Mouse (Mus musculus): ENCODE measurements around the gene Ceacam19.

Gene Ceacam19

DNA sequence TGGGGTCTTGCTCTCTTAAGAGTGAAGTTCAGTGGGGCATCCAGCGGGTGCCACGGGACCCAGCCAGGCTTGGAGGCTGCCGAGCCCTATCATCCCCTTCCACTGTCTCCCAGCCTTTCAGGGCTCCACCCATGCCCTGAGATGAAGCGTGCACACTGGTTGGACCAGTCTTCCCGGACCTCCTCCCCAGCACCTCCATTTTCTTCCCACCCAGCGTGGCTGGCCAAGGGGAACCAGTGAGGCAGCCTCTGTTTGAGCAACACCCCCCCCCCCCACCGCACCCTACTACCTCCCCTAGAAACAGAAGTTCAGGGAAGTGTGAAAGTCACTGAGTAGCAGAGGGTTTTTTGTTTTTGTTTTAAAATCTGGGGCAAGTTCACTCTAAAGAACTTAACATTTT lies at the start of gene Ceacam19:
Ceacam19 (minus strand) TSS at position 117 of the 400 bp plus-strand sequence.
- DNase-seq: no peak

DNA sequence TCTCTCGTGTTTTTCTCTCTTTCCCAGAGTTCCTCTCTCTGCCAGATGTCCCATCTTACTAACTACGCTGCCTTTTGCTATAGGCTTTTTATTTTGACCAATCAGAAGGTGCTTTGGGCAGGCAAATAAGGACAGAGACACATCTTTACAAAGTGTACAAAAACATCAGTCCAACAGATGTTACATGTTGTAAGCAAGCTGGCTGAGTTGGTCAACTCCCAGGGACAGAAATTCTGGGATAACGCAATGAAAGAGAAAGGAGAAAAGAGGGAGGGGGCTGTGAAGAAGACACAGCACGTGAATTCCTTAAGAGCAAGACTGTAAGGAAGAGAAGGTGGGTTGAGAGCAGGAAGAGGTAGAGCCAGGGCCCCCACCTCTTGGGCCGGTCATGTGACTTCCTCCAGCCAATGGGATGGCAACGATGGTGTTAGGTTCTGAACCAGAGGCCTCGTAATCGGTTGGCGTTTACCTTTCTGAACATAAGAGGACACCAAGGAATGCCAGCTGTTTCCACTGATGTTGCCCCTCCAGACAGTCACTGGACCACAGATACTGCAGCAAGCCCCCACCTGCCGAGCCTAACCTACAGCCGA lies 49.6 kb upstream of the Ceacam19 start:
- DNase-seq: no peak

DNA sequence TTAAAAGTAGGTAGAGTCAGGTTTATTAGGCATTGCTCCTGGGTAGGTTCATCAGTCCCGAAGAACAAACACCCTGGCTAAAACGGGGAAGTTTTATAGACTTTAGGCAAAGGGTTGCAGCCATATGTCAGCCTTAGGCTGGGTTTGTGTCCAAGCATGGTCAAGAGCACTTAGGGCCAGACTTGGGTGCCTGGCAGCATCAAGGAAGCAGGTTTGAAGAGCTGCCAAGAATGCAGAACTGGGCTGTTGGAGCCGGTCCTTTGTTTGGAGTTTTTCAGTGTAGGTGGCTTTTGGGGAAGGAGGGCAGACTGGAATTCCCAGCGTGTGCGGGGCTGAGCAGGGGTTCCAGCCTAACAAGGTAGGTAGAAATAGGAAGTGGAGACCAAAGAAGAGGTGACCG lies 48.2 kb upstream of the Ceacam19 start:
- peak; percentile 80 to 87 for DNase-seq

DNA sequence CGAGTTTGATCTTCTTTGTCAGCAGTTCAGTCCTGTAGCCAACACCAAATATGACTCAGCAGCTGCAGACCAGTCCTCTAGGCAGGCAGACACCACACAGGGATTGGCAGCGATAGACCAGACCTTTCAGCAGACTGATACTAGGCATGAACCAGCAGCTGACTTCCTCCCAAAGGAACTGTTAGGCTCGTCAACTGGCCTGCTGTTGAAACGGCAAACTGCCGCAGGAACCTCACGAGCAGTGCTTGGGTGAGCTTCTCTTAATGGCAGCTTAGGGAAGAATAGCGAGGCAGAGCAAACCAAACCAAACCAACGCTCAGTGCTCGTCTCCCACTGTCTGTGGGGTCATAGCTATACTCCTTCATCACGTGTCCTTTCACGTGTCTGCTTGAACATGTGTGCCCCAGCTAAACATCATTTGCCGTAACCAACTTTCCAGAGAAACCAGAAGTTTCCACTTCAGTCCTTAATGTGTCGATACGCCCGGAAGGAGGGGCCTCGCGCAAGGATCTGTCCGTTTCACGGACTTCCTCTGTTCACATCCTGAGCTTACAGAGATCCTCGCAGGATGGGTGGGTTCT lies 47.5 kb upstream of the Ceacam19 start:
- peak; percentile 33 to 42 for DNase-seq

DNA sequence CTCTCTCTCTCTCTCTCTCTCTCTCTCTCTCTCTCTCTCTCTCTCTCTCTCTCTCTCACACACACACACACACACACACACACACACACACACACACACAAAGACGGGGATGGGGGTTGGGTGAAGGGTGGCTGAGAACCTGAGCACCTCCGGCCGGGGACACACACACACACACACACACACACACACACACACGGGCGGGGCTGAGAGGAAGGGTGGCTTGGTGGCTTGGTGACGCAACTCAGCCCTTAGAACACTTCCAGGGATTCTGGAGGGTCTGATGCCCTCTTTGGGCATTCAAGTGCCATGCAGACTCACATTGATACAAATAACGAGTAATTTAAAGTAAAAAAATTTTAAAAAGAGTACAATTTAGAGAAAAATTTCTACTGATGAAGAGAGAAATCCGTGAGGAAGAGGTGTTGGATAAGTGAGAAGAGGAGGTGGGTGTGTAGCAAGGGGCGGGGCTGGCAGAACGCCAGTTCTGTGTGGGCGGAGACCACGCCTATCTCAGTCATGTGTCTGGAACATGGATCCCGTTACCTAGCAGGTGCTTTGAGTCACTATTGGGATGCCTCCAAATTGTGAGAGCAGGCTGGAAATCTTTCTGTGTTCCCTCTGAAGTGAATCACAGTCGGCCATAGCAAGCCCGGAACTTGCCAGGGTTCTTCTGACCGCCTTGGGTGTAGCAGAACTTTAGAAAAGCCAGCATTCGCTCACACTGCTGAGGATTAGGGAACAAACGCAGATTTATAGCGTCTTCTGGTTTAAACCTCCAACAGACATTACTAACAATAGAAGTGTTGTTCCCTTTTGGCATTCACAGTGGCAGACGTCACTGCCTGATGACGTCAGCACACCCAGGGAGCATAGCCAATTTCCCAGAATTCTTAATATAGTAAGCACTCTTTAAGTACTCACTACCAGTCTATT lies 45.4 kb upstream of the Ceacam19 start:
- DNase-seq: peak; percentile 85 to 89

DNA sequence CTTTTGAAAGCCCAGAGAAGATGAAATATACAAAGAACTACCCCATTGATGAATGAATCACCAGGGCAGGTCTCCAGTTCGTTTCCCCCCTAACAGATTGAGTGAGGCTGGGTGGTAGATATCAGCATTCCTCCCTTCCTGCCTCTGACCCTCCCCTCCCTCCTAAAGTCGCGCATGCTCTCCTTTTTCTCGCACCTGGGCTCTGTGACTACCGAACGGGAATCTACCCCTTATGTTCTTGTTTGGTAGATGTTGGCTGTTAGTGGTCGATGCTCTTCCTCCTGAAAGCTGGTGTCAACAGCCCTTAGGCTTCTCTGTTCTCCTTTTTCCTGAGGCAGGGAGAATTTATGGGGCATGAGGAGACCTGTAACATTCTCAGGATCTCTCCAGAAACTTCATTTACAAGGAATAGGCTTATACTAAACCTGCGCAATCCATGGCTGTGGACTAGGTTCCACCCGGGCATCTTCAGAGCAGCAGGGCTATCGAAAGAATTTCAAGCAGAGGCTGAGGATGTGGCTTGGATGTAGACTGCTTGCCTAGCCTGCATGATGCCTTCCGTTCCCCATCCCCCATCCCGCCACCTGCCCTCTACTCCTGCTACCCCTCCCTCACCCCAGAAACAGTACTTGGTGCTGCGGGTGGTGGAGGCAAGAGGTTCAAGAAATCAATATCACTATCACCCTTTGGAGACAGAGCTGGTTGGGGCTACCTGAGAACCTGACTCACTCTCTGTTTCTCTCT lies 44.5 kb upstream of the Ceacam19 start:
- no peak for DNase-seq

DNA sequence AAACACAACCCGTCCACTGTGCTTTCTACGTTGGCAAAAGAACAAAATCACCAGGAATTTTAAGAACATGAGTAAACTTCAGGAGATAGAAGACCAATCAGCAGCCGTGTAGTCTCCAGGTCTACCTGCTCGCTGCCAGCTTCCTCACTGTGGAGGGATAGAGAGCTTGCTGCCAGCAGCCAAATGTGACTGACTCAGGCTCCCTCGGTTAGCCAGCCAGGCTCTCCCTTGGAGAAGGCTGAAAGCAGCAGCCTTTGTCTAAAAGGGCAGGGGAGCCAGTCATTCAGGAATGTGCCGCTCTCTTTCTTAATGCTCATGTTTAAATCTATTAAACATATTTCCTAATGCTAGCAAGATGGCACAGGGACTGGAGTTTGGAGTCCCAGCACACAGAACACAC lies 42.7 kb upstream of the Ceacam19 start:
- peak in 1 of 2 experiments; percentile 57 for DNase-seq

DNA sequence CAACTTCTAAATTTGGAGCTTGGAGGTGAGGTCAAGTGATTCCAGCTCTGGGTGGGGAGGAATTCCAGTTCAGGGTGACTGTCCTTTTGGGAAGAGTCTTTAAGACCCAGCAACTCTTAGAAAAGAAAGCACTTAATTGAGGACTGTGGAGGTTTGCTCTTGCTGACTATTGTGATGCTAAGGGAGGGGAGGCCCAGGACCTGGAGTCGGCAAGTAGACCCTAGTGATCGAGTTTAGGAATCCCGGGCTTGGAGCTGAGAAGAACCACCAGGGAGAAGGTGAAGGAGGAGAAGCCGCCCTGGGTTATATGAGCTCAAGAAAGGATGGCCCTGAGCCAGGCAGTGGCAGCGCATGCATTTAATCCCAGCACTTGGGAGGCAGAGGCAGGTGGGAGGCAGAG lies 40.7 kb upstream of the Ceacam19 start:
- DNase-seq: no peak

DNA sequence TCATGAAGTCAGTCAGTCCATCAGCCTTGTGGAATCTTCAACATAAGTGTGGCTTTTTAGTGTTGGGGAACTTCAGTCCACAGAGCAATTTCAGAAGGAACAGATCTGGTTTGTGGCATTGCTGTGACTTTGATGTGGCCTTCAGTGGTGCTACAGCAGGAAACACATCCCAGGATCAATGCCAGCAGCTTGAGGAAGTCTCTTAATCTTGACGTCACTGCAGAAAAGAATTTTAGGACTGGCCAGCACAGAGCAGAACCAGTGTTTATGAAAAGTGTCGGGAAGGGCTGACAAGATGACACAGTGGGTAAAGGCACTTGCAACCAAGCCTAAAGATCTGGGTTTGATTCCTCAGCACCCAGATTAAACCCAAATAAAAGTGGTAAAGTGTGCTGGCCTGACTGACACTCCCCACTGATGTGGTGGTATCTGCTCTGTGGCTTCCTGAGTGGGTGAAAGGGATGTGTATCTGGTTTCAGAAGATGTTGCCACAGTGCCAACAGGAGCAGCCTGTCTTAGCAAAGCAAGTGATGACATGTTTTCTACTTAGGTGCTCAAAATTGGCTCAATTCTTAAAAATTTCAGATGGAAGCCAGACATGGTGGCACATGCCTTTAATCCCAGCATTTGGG lies 39.2 kb upstream of the Ceacam19 start:
- peak; percentile 40 to 62 for DNase-seq

DNA sequence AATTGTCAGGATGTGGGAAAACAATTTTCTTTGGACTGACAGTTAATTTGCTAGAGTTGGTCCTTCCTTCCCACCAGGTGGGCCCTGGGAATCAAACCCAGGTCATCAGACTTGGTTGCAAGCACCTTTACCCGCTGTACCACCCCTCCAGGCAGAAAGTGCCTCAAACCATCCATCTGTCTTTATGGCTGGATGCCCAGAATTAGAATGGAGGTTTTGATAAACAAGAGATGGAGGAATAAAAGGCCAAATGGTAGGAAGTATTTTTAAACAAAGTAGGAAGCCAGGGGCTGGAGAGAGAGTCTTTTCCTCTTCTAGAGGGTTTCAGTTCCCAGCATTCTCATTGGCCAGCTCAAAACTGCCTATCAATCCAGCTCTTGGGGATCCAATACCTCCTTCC lies 37.6 kb upstream of the Ceacam19 start:
- no peak for DNase-seq

DNA sequence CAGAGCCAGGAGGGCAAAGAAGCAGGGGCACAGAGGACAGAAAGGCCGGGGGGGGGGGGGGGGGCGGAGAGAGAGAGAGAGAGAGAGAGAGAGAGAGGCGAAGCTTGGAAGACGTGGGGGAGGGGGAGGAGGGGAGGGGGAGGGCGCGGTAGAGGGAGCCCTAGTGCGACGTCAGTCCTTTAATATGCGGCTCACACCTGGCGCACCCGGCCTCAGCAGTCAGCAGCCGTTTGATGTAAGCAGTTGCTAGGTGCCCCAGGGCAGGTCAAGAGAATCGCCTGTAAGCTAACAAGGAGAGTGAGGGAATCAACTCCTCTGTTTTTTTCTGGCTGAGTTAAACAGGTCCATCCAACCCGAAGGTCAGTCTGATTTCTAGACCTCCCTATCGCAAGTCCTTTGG lies 36.0 kb upstream of the Ceacam19 start:
- peak in 1 of 2 experiments; percentile 48 for DNase-seq

DNA sequence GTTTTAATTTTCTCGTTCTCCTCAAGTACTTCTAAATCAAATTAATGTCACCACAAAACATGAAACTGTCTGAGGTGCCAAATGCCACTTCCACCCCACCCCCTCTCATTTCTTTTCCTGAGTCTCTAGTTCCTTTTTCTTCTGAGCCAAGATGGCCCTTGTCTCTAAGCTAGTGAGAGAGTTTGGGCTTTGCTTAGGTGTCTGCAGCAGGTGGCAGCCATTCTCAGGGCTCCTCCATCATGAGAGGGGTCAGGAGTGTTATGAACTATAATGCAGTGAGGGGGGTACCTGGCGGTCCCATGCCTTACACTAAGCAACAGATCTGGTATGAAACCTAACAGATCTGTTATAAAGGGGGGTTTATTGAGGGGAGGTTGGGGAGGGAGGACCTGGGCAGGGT lies 35.6 kb upstream of the Ceacam19 start:
- no peak for DNase-seq

DNA sequence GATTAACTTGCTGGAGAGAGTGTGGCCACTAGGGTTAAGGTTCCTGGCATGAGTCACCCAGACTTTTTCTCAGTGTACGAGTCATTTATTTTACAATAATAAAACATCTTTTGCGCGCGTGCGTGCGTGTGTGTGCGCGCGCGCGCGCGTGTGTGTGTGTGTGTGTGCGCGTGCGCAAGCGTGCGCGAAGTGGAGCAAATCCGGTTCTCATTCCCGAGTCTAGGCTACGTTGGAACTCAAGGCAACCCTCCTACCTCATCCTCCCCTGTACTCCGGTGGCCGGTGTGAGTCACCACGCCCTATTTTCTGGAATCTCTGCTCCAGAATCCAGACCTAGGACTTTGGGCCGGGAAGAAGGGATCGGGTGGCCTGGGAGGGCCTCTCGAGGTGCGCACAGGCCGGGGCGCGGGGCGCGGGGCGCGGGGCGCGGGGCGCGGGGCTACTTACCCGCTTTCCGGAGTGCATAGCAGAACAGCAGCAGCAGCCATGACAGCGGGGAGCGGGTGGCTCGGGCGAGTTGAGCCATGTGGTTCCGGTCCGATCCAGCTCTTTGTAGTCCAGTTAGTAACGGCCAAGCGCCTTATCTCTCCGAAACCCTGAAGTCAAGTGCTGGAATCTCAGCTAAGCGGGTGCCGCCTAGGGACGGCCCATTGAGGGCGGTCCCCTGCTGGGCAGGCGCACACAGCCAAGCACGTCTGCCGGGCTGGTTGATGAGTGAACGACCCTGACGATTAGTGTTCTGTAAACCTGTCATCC lies 32.9 kb upstream of the Ceacam19 start, which contains the start of gene Pvr:
Pvr (minus strand) TSS at position 655 of the 756 bp plus-strand sequence.
- peak; percentile 88 to 91 for DNase-seq

DNA sequence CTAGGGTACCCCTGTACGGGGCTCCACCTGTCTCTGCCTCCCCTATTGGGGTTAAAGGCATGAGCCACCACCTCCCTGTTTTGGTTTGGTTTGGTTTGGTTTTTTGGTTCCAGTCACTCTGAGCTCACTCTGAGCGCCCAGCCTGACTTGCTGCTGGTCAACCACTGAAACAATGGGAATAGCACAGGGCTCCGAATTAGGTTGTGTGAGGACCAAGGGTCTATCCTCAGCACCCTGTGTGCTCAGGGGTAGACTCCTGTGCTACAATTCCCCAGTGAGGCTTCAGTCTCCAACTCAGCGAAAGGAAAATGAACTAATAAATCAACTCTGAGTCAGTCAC lies 32.4 kb upstream of the Ceacam19 start:
- DNase-seq: no peak

DNA sequence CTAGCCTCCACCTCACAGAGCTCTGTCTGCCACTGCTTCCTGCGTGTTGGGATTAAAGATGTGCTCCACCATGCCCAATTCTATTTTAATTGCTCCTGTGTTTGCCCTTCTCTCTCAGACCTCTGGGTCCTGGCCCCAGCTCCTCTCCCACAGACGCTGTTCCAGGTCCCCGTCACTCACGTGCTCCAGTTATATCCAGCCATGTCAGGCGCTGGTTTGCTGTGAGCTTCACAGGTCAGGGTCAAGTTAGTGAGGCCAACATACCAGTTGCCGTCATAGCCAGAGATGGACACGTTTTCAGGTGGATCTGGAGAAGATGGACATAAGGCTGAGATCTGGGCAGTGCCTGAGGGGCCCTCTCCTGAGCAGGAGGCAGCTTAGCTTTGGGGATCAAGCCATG lies 26.8 kb upstream of the Ceacam19 start:
- DNase-seq: no peak

DNA sequence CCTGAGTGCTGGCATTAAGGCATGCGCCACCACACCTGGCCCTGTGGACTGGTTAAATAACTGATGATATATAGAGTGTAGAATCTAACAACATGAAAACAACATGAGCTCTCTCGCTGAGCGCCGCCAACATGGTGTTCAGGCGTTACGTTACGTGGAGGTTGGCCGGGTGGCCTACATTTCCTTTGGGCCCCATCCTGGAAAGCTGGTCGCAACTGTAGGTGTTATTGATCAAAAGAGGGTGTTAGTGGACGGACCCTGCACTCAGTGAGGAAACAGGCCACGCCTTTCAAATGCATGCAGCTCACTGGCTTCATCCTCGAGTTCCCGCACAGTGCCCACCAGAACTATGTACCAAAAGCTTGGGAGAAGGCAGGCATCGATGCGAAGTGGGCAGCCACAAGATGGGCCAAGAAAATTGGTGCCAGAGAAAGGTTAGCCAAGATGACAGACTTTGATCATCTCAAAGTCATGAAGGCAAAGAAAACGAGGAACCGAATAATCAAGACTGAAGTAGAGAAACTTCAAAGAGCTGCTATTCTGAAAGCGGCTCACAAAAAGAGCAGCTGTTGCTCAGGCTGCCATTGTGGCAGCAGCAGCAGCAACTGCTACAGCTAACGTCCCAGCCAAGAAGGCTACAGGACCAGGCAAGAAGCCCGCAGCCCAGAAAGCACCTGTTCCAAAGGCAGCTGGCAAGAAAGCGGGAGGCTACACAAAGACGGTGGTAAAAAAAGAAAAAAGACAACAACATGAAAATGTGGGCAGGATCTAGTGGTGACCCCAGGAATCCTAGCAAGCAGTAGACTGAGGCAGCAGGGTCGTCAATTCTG lies 24.1 kb upstream of the Ceacam19 start:
- DNase-seq: no peak

DNA sequence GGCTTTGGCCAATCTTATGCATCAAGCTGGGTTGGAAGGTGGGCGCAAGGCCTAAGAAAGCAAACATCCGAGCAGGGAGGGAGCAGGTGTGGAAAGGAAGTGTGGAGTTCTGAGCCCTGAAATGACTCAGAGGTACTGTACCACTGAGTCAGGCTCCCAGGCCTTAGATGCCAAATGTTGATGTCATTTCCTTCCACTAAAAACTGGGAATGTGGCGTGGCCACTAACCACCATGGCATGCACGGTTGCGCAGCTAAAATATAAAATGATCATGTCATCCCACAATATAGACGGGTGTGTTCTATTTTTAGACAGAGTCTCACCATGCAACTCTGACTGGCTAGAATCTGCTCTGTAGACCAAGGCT lies 23.5 kb upstream of the Ceacam19 start:
- DNase-seq: no peak

DNA sequence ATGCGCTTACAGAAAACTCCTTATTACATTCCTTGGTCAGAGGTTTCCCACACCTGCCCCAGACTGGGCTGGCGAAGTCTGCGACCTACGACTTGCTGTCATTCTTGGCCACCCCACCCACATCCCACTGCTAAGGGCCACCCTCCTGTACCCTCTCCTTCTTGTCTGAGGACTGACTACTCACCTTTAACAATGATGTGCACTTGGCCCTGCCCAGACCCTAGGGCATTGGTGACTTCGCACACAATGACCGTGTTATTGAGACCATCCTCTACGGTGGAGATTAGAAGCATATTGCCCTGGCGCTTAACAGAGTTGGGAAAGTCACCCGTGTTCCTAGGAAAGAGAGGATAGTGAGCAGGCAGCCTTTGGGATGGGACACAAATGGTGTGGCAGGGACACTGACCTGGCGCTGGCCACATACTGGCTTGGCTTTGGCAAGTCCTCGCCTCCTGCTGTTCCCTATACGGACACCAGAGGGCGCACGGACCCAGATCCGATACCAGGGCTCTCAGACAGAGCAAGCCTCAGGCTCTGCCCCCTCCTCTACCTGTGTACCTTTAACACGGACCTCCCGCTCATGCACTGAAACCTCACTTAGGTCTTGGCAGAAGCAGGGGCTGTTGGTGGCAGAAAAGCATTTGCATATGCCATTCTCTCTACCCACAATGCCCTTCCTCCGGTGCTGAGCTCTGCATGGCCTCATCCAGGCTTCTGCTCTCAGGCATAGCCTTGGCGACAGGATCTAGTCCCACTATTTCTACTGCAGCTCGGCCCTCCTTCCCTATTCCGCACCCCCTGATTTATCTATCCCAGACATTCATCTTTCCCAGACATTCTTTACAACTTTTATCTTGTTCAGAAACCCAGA lies 22.9 kb upstream of the Ceacam19 start:
- peak; percentile 72 to 78 for DNase-seq

DNA sequence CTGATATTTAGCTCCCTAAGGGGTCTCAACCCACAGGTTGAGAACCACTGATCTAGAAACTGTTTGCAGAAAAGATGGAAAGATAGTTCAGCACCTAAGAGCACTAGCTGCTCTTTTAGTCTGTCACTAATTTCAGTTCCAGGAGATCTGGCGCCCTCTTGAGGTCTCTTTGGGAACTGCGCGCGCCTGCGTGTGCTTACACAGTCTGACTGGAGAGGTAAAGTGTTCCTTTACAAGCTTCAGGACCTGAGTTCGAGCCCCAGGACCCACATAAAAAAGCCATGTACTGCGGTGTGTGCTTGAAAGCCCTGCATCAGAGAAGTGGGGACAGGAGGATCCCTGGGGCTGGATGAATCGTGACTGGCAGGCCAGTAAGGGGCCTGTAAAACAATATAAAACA lies 2.1 kb upstream of the Ceacam19 start:
- peak; percentile 40 to 43 for DNase-seq

DNA sequence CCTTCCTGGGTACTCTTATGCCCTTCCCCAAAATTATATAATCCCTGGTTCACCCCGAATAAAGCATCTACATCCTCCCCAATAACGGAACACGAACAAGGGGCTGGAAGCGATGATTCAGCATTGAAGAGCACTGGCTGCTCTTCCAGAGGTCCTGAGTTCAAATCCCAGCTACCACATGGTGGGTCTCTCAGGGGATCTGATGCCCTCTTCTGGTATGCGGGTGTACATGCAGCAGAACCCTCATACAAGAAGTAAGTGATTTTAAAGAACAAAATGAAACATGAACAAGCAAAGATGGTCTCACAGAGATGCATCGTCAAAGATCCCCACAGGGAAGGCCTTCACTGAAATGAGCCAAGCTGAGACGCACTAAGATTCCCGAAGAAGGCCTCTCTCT lies 7.0 kb downstream of the Ceacam19 start:
- DNase-seq: no peak
